Mouse (Mus musculus): ENCODE data around the gene A1cf. TPM values are rescaled to one million over a fixed set of nuclear protein-coding genes. Genes with fewer than 3 reads are reported as not detected.

The A1cf gene
- polyA plus RNA-seq, 1 experiment from 2014 or later = not detected

DNA sequence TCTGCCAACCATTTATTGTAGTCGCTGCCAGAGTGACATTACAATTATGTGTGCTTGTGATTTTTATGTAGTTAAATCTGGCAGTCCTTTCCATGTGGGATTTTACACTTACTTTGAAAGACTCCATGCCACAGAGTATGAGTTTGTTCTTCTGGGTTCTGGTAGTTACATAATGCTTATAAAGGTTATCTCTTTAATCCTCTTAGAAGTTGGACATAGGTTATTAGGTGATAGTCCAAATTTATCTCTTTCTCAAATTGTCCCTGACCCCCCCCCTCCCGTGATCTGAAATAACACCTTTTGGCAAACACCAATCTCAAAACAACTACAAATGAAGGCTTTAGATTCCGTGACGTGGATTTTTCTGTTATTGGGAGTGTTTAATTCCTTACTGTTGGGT lies 16.0 kb downstream of the A1cf start:
- Histone ChIP-seq H3K4me2 (ENCODE audit: low read length) (no peak overlapping the region), H3K27me3 (replicated peaks; ENCODE audit: control insufficient read depth, insufficient read depth, low read length) (no peaks in the 10 kb centered on the region), H3K36me3 (ENCODE audit: control insufficient read depth, insufficient read depth, low read length) (no peaks in the 10 kb centered on the region), H3K27ac (ENCODE audit: low read depth, low read length) (no peak overlapping the region), H3K9me3 (ENCODE audit: control insufficient read depth, low read length) (no peaks in the 10 kb centered on the region), H3K4me3 (ENCODE audit: low read length) (no peak overlapping the region), H3K9ac (ENCODE audit: low read depth, low read length) (no peak overlapping the region), H3K4me1 (ENCODE audit: control insufficient read depth, insufficient read depth, low read depth, low read length) (no peaks in the 10 kb centered on the region)
- 91% methylated on average over 4 of the region's 4 CpGs for WGBS
- ATAC-seq = no peak

DNA sequence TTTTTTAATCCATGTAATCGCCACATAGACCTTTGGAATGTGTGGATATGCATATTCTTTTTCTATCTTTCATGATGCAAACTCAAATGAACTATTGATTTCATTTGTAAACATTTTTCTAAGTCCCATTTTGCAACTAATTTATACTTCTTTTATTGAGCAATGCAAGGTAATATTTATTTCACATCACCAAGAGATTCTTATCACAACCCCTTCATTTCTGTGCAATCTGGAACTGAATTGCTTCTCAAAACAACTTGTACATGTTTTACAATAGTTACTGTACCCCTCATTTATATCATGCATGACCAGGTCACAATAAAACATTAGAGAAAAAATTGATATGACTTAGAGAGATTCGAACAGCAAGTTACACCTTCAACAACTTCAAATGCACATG lies 18.7 kb downstream of the A1cf start:
- WGBS = 92% methylated on average over 2 of the region's 2 CpGs
- Histone ChIP-seq H3K4me2 (ENCODE audit: low read length) (no peak overlapping the region), H3K27me3 (replicated peaks; ENCODE audit: control insufficient read depth, insufficient read depth, low read length) (no peaks in the 10 kb centered on the region), H3K4me1 (ENCODE audit: control insufficient read depth, insufficient read depth, low read depth, low read length) (no peaks in the 10 kb centered on the region), H3K36me3 (ENCODE audit: control insufficient read depth, insufficient read depth, low read length) (no peaks in the 10 kb centered on the region), H3K4me3 (ENCODE audit: low read length) (no peak overlapping the region), H3K27ac (ENCODE audit: low read depth, low read length) (no peak overlapping the region), H3K9me3 (ENCODE audit: control insufficient read depth, low read length) (no peaks in the 10 kb centered on the region), H3K9ac (ENCODE audit: low read depth, low read length) (no peak overlapping the region)
- ATAC-seq = no peak

DNA sequence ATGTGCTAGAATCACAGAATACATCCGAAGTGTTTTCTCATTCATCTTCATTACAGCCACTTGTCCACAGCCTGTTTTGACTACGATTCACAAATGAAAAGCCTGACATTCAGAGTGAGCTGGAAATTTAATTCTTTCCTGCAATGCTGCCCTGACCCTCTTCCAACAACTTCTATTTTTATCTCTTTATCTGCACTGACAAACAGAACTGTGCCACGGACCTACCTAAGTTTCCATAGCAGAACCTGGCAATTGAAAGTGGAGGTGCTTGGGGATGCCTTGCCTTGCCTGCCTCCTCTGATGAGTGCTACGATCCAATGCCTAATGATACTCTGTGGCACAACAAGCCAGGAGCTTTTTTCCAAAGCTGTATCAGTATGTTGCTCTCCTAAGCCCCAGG lies 21.4 kb downstream of the A1cf start:
- Histone ChIP-seq H3K4me3 (ENCODE audit: low read length) (no peak overlapping the region), H3K36me3 (ENCODE audit: control insufficient read depth, insufficient read depth, low read length) (no peaks in the 10 kb centered on the region), H3K27me3 (replicated peaks; ENCODE audit: control insufficient read depth, insufficient read depth, low read length) (no peaks in the 10 kb centered on the region), H3K27ac (ENCODE audit: low read depth, low read length) (no peak overlapping the region), H3K4me1 (ENCODE audit: control insufficient read depth, insufficient read depth, low read depth, low read length) (no peaks in the 10 kb centered on the region), H3K9ac (ENCODE audit: low read depth, low read length) (no peak overlapping the region), H3K4me2 (ENCODE audit: low read length) (no peak overlapping the region), H3K9me3 (ENCODE audit: control insufficient read depth, low read length) (no peaks in the 10 kb centered on the region)
- 75% methylated on average over 4 of the region's 4 CpGs for WGBS
- no peak for ATAC-seq

DNA sequence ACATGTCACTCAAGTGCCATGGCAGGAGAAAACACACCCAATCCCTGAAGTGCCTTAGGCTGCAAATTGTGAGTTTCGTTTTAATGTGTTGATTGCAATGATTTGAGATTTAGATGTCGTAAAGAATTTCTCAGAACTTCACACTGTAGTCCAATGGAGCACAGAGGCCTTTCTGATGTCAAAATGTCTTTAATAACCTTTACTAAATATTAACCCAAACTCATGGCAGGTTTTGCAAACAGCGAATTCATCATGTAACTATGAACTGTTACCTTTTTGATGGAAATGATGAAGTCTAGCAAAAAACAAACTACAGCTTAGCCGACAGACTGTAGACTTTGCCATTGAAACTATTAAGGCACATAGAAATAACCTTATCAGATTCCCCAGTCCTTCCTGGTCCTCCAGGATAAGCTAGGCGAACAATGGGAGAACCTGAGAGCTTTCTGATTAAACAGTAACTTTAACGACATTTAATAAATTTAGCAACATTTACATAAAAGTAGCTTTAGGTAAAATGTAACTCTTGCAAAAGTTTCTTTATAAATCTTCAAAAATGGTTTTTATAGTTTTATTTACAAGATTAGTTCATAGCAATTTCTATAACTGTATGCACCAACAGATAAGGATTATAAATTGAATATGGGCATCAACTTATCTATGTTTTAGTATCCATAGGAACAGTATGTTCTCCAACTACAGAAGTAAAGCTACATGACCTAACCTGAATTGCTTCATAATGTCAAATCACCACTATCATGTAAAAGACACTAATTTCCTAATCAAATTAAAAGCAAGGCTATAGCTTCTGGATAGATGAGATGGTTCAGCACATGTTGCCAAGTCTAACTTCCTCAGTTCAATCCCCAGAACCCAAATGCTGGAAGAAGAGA lies 22.7 kb downstream of the A1cf start:
- no peaks in the 10 kb centered on the region for H3K9me3 ChIP-seq (ENCODE audit: control insufficient read depth, low read length)
- no peak for ATAC-seq
- H3K36me3 ChIP-seq (ENCODE audit: control insufficient read depth, insufficient read depth, low read length) = no peaks in the 10 kb centered on the region
- H3K4me3 ChIP-seq (ENCODE audit: low read length) = no peak overlapping the region
- no peaks in the 10 kb centered on the region for H3K4me1 ChIP-seq (ENCODE audit: control insufficient read depth, insufficient read depth, low read depth, low read length)
- H3K27ac ChIP-seq (ENCODE audit: low read depth, low read length) = no peak overlapping the region
- no peak overlapping the region for H3K9ac ChIP-seq (ENCODE audit: low read depth, low read length)
- H3K27me3 ChIP-seq (replicated peaks; ENCODE audit: control insufficient read depth, insufficient read depth, low read length) = no peaks in the 10 kb centered on the region
- no peak overlapping the region for H3K4me2 ChIP-seq (ENCODE audit: low read length)
- 86% methylated on average over 6 of the region's 6 CpGs for WGBS

DNA sequence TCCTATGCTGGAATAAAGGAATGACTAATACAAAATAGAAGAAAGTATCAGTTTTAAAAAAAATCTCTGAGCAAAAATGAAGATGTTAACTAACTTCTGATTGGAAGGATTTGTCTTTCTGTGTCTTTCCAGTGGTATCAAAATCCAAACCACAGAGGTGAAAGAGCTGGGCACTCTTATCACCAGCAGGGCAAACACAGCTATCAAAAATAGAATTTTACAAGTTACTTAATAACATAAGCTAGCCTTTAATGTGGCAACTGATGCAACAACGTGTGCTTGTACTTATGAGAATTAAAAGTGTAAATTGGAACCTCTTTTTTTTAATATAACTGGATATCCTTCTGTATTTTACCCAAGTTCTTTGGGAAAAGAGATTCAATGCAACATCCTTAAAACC lies 27.4 kb downstream of the A1cf start:
- Histone ChIP-seq H3K27me3 (replicated peaks; ENCODE audit: control insufficient read depth, insufficient read depth, low read length) (no peaks in the 10 kb centered on the region), H3K4me3 (ENCODE audit: low read length) (no peak overlapping the region), H3K36me3 (ENCODE audit: control insufficient read depth, insufficient read depth, low read length) (no peaks in the 10 kb centered on the region), H3K4me1 (ENCODE audit: control insufficient read depth, insufficient read depth, low read depth, low read length) (no peaks in the 10 kb centered on the region), H3K4me2 (ENCODE audit: low read length) (no peak overlapping the region), H3K27ac (ENCODE audit: low read depth, low read length) (no peak overlapping the region), H3K9ac (ENCODE audit: low read depth, low read length) (no peak overlapping the region), H3K9me3 (ENCODE audit: control insufficient read depth, low read length) (no peaks in the 10 kb centered on the region)
- ATAC-seq = no peak
- WGBS = 83% methylated on average over 1 of the region's 1 CpGs

DNA sequence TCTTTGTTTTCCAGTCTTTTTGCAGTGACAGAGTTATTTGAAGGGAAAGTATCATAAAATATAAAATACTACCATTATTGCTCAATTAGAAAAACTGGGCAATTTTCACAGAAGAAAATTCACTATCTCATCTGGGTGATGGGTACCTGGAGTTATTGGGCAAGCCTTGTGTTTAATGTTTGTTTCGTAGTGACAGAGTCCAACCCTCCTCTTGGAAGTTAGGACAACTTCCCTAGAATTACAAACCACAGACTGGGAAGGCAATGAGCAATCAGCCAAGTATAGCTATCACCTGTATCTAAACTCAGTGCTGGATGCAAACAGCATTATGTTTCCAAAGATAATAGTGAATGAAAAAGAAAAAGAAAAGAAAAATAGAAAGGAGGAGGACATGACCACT lies 28.1 kb downstream of the A1cf start:
- H3K27me3 ChIP-seq (replicated peaks; ENCODE audit: control insufficient read depth, insufficient read depth, low read length) = no peaks in the 10 kb centered on the region
- no peak overlapping the region for H3K9ac ChIP-seq (ENCODE audit: low read depth, low read length)
- H3K27ac ChIP-seq (ENCODE audit: low read depth, low read length) = no peak overlapping the region
- H3K4me2 ChIP-seq (ENCODE audit: low read length) = no peak overlapping the region
- H3K4me3 ChIP-seq (ENCODE audit: low read length) = no peak overlapping the region
- no peaks in the 10 kb centered on the region for H3K9me3 ChIP-seq (ENCODE audit: control insufficient read depth, low read length)
- WGBS = 86% methylated on average over 1 of the region's 1 CpGs
- no peaks in the 10 kb centered on the region for H3K4me1 ChIP-seq (ENCODE audit: control insufficient read depth, insufficient read depth, low read depth, low read length)
- H3K36me3 ChIP-seq (ENCODE audit: control insufficient read depth, insufficient read depth, low read length) = no peaks in the 10 kb centered on the region
- no peak for ATAC-seq

DNA sequence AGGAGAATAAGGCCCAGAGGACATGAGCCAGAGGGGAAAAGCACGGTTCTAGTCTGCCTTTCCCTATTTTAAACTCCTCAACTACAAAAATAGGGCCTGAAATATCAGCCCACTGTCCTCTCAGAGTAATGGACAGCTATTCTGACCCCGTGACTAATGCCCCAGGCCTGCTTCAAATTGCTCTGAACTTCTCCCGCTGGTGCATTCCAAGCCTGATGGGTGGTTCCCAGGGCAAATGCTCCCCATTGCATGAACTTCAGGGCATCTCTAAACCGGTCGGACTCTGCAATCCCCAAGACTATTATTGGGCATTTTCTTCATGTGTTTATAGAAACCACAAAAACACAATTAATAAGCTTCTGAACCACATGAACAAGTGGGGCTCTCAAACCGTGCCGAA lies 37.1 kb downstream of the A1cf start:
- Histone ChIP-seq H3K4me1 (ENCODE audit: control insufficient read depth, insufficient read depth, low read depth, low read length) (no peaks in the 10 kb centered on the region), H3K27me3 (replicated peaks; ENCODE audit: control insufficient read depth, insufficient read depth, low read length) (no peaks in the 10 kb centered on the region), H3K4me3 (ENCODE audit: low read length) (no peak overlapping the region), H3K9ac (ENCODE audit: low read depth, low read length) (no peak overlapping the region), H3K27ac (ENCODE audit: low read depth, low read length) (no peak overlapping the region), H3K36me3 (ENCODE audit: control insufficient read depth, insufficient read depth, low read length) (no peaks in the 10 kb centered on the region), H3K9me3 (ENCODE audit: control insufficient read depth, low read length) (no peaks in the 10 kb centered on the region), H3K4me2 (ENCODE audit: low read length) (no peak overlapping the region)
- ATAC-seq = no peak
- WGBS = 45% methylated on average over 7 of the region's 7 CpGs

DNA sequence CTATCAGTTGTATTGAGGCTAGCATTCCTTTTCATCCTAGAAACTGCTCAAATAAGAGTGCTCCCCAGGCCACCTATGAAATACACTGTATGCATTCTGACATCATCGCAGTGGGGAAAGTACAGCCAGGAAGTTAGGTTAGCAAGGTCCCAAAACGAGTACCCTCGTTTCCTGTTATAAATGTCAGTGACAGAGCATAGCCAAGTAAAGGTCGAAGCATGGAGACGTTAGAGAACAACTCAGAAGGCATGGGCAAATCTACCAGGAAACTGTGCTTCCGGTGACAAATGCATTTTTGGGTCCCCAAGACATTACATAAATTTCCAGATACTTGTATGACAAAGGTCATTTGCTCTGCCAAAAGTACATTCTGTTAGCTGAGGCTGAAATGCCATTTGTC lies 41.9 kb downstream of the A1cf start:
- Histone ChIP-seq H3K4me2 (ENCODE audit: low read length) (no peak overlapping the region), H3K4me3 (ENCODE audit: low read length) (no peak overlapping the region), H3K4me1 (ENCODE audit: control insufficient read depth, insufficient read depth, low read depth, low read length) (no peaks in the 10 kb centered on the region), H3K27me3 (replicated peaks; ENCODE audit: control insufficient read depth, insufficient read depth, low read length) (no peaks in the 10 kb centered on the region), H3K9ac (ENCODE audit: low read depth, low read length) (no peak overlapping the region), H3K27ac (ENCODE audit: low read depth, low read length) (no peak overlapping the region), H3K36me3 (ENCODE audit: control insufficient read depth, insufficient read depth, low read length) (no peaks in the 10 kb centered on the region), H3K9me3 (ENCODE audit: control insufficient read depth, low read length) (no peaks in the 10 kb centered on the region)
- 70% methylated on average over 6 of the region's 6 CpGs for WGBS
- no peak for ATAC-seq

DNA sequence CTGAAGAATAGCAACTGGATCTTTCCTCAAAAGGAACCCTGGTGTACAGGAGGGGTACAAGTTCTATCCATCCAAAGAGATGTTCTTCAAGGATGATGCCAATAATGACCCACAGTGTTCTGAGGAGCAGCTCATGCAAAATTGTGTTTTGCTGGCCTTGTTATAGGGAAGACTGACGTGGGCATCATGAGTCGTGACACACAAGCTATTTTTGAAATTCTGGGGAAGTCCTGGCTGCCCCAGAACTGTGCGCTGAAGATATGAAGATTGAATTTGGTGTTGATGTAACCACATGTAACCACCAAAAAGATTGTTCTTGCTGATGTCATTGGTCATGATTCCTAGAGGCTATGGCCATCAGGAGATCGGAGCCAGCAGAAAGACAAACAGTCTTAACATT lies 45.4 kb downstream of the A1cf start:
- Histone ChIP-seq H3K4me3 (ENCODE audit: low read length) (no peak overlapping the region), H3K27ac (ENCODE audit: low read depth, low read length) (no peak overlapping the region), H3K9me3 (ENCODE audit: control insufficient read depth, low read length) (no peaks in the 10 kb centered on the region), H3K9ac (ENCODE audit: low read depth, low read length) (no peak overlapping the region), H3K4me1 (ENCODE audit: control insufficient read depth, insufficient read depth, low read depth, low read length) (no peaks in the 10 kb centered on the region), H3K4me2 (ENCODE audit: low read length) (no peak overlapping the region), H3K27me3 (replicated peaks; ENCODE audit: control insufficient read depth, insufficient read depth, low read length) (no peaks in the 10 kb centered on the region), H3K36me3 (ENCODE audit: control insufficient read depth, insufficient read depth, low read length) (no peaks in the 10 kb centered on the region)
- WGBS = 96% methylated on average over 4 of the region's 4 CpGs
- no peak for ATAC-seq
